Mouse (Mus musculus) megakaryocyte, adult 5-6 weeks (primary cell): ENCODE results near the gene Gm21425. TPM values are rescaled to one million over a fixed set of nuclear protein-coding genes. Genes with fewer than 3 reads are reported as not detected.
"Not testable (repeated sequence)": the region's sequence is repeated elsewhere in the genome, so short reads cannot be mapped to it uniquely, and the experiment has no call there.

Experiments
- ATAC-seq: 2 replicates; pipeline ENCODE4 v1.8.0; 2016; ENCODE audit warnings: mild to moderate bottlenecking, inconsistent platforms; ENCODE audit not compliant: poor library complexity, severe bottlenecking
- total RNA-seq, 2 experiments: library from RNA; stranded (forward) in 1 of 2; stranded (reverse) in 1 of 2; fragments of 153-499, 151-499 nt in 1 of 2; fragments of 221-1000, 200-1000 nt in 1 of 2; gene quantifications; 2 replicates each; pipeline versions ENCODE4 v1.2.3 to v1.2.4; 2015 to 2017

Gm21425 gene
- total RNA-seq (2015) (not detected in 2 replicates), total RNA-seq (2017) (not detected in 2 replicates)

- ATAC-seq: not testable (repeated sequence)
Observed at GRCm38 (mm10) chrY:13161668-13162067, at the start of gene Gm21425. Gene Gm21425 (plus strand): TSS chrY:13161968.

GRCm38 (mm10) chrY:13133392-13133791 is 28.4 kb upstream of the Gm21425 start, which contains the start of gene Gm21891:
Gene Gm21891 (minus strand): TSS chrY:13133492.
- ATAC-seq: not testable (repeated sequence)

Other genes with a start within 250 kb of the Gm21425 start
- gene Gm20807, start 119.1 kb upstream of the Gm21425 start, total RNA-seq (2015): not detected in 2 replicates
- not detected in 2 replicates for gene Gm20807, start 119.1 kb upstream of the Gm21425 start, total RNA-seq (2017)
- gene Gm21891, start 28.5 kb upstream of the Gm21425 start, total RNA-seq (2015): not detected in 2 replicates
- gene Gm21891, start 28.5 kb upstream of the Gm21425 start, total RNA-seq (2017): not detected in 2 replicates
- not detected in 2 replicates for gene Gm21828, start 62.0 kb downstream of the Gm21425 start, total RNA-seq (2015)
- not detected in 2 replicates for gene Gm21828, start 62.0 kb downstream of the Gm21425 start, total RNA-seq (2017)
- gene Gm21440, start 90.4 kb downstream of the Gm21425 start, total RNA-seq (2015): not detected in 2 replicates
- gene Gm21440, start 90.4 kb downstream of the Gm21425 start, total RNA-seq (2017): not detected in 2 replicates
- not detected in 2 replicates for gene Gm21454, start 90.5 kb downstream of the Gm21425 start, total RNA-seq (2015)
- not detected in 2 replicates for gene Gm21454, start 90.5 kb downstream of the Gm21425 start, total RNA-seq (2017)
- gene Gm21725, start 187.1 kb downstream of the Gm21425 start, total RNA-seq (2015): not detected in 2 replicates
- gene Gm21725, start 187.1 kb downstream of the Gm21425 start, total RNA-seq (2017): not detected in 2 replicates